Mouse (Mus musculus): ENCODE results near the gene Mest. TPM values are rescaled to one million over a fixed set of nuclear protein-coding genes. Genes with fewer than 3 reads are reported as not detected.
A peak's percentile ranks its signal among the peaks of the same experiment; 100 is the strongest.

The Mest gene
- polyA plus RNA-seq (2014; fragmentation: Nextera tagmentation; extraction: Ambion mirVana) = 409 and 464 TPM in 2 replicates

- no peaks in the 10 kb centered on the region for H3K9me3 ChIP-seq (replicated peaks; ENCODE audit: control insufficient read depth, low read length)
- H3K9ac ChIP-seq (ENCODE audit: low read length) = no peak within 1 kb of the TSS
- ATAC-seq = no peak
Observed at GRCm38 (mm10) chr6:30723331-30723730, at the start of gene Mest. Gene Mest, plus strand, starts transcription at chr6:30723547.

DNA sequence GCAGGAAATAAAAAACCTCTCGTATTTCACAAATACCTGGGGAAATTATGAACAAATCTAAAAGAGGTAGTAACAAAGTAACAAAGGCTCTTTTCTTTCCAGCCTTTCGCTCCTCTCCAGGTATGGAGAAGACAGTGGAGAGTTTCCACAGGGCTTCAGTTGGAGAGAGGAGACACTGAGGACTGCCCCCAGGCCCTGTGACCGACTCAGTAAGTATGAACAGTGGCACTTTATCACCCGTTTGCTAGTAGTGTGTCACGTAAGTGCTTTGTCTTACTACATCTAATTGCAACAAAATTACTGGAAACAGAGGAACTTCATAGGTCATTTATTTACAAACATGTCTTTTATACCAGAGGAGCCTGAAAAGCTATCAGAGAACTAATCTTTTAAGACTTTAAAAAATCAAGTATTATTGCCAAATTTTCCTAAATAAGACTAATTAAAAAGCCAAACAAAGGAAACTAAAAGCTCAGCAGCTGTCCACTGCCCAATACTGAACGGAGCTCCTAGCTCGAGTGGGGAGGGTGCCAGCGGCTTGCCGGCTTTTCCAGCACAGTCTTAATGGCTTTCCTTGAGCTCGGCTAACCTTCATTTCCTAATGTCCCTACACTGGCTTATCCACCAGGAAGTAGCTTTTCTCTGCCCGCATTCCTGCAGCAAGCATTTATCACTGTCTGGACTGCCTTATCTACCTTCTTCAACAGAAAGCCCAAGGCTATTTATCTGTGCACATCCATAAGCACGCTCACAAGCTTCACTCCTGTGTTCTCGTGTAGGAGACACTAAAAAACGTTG lies 49.4 kb upstream of the Mest start:
- ATAC-seq = peak; percentile 71
- 0 out of 2 replicates have a peak overlapping the region, but pooled peaks have one; percentile 33 for H3K9ac ChIP-seq (ENCODE audit: low read length)
- H3K36me3 ChIP-seq (ENCODE audit: control insufficient read depth, insufficient read depth, low read length) = no peaks in the 10 kb centered on the region
- peak overlapping the region; percentile 88 for H3K27ac ChIP-seq (ENCODE audit: low read depth, low read length)
- H3K4me3 ChIP-seq (ENCODE audit: low read depth, low read length) = no peak overlapping the region
- H3K9me3 ChIP-seq (replicated peaks; ENCODE audit: control insufficient read depth, low read length) = no peaks in the 10 kb centered on the region
- H3K4me2 ChIP-seq (ENCODE audit: low read length) = peak overlapping the region; percentile 33
- H3K4me1 ChIP-seq (ENCODE audit: control insufficient read depth, insufficient read depth, low read length) = peaks cover 32% of the 10 kb centered on the region
- DNase-seq (ENCODE audit: low spot score) = peak; percentile 81
- no peaks in the 10 kb centered on the region for H3K27me3 ChIP-seq (replicated peaks; ENCODE audit: control insufficient read depth, insufficient read depth, low read length)
- WGBS = 10% methylated on average over 14 of the region's 14 CpGs

More at GRCm38 (mm10) chr6:30723331-30723730, at the start of gene Mest:
- peak within 1 kb of the TSS; percentile 79 for H3K27ac ChIP-seq (ENCODE audit: low read depth, low read length)
- no peaks in the 10 kb centered on the region for H3K36me3 ChIP-seq (ENCODE audit: control insufficient read depth, insufficient read depth, low read length)
- H3K4me2 ChIP-seq (ENCODE audit: low read length) = no peak within 1 kb of the TSS
- H3K27me3 ChIP-seq (replicated peaks; ENCODE audit: control insufficient read depth, insufficient read depth, low read length) = no peaks in the 10 kb centered on the region
- peaks cover 8% of the 10 kb centered on the region; the same call in 1 of the 2 replicates for H3K4me1 ChIP-seq (ENCODE audit: control insufficient read depth, insufficient read depth, low read length)
- WGBS = 75% methylated on average over 7 of the region's 7 CpGs
- DNase-seq (ENCODE audit: low spot score) = no peak
- H3K4me3 ChIP-seq (ENCODE audit: low read depth, low read length) = no peak within 1 kb of the TSS

- Histone ChIP-seq H3K4me2 (ENCODE audit: low read length) (peak overlapping the region; percentile 33), H3K27me3 (replicated peaks; ENCODE audit: control insufficient read depth, insufficient read depth, low read length) (no peaks in the 10 kb centered on the region), H3K9me3 (replicated peaks; ENCODE audit: control insufficient read depth, low read length) (no peaks in the 10 kb centered on the region), H3K36me3 (ENCODE audit: control insufficient read depth, insufficient read depth, low read length) (no peaks in the 10 kb centered on the region), H3K4me3 (ENCODE audit: low read depth, low read length) (no peak overlapping the region), H3K9ac (ENCODE audit: low read length) (peak overlapping the region; percentile 52), H3K4me1 (ENCODE audit: control insufficient read depth, insufficient read depth, low read length) (peaks cover 34% of the 10 kb centered on the region), H3K27ac (ENCODE audit: low read depth, low read length) (peak overlapping the region; percentile 88)
- peak; percentile 77 for DNase-seq (ENCODE audit: low spot score)
- 17% methylated on average over 9 of the region's 9 CpGs for WGBS
- ATAC-seq = peak; percentile 35
Observed at GRCm38 (mm10) chr6:30674714-30675280, 48.5 kb upstream of the Mest start.

GRCm38 (mm10) chr6:30675281-30675771 lies 48.0 kb upstream of the Mest start:
- DNase-seq (ENCODE audit: low spot score) (peak; percentile 61), ATAC-seq (peak; percentile 59)
- Histone ChIP-seq H3K36me3 (ENCODE audit: control insufficient read depth, insufficient read depth, low read length) (no peaks in the 10 kb centered on the region), H3K9me3 (replicated peaks; ENCODE audit: control insufficient read depth, low read length) (no peaks in the 10 kb centered on the region), H3K4me2 (ENCODE audit: low read length) (peak overlapping the region; percentile 33), H3K4me1 (ENCODE audit: control insufficient read depth, insufficient read depth, low read length) (peaks cover 34% of the 10 kb centered on the region), H3K27me3 (replicated peaks; ENCODE audit: control insufficient read depth, insufficient read depth, low read length) (no peaks in the 10 kb centered on the region), H3K9ac (ENCODE audit: low read length) (peak overlapping the region; percentile 52), H3K27ac (ENCODE audit: low read depth, low read length) (peak overlapping the region; percentile 88), H3K4me3 (ENCODE audit: low read depth, low read length) (peak overlapping the region; percentile 2; the same call in 1 of the 2 replicates)
- WGBS = 2% methylated on average over 11 of the region's 11 CpGs

DNA sequence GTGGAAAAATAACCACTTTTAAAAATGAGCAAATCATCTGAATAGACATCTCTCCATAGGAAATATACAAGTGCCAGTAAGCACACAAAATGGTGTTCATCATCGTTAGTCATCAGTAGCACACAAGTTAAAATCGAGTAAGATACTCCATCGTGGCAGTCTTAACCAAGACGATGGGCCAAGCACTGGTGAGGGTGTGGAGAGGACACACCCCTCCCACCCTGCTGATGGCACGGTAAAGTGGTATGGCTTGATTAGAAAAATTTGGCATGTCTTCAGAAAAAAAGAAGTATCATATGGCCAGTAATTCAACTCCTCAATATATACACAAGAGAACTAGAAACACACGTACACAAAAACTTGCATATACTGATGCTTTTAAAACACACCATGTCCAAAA lies 46.8 kb upstream of the Mest start:
- H3K4me3 ChIP-seq (ENCODE audit: low read depth, low read length) = no peak overlapping the region
- no peak overlapping the region for H3K4me2 ChIP-seq (ENCODE audit: low read length)
- H3K9me3 ChIP-seq (replicated peaks; ENCODE audit: control insufficient read depth, low read length) = no peaks in the 10 kb centered on the region
- no peak overlapping the region for H3K9ac ChIP-seq (ENCODE audit: low read length)
- DNase-seq (ENCODE audit: low spot score) = no peak
- peaks cover 34% of the 10 kb centered on the region for H3K4me1 ChIP-seq (ENCODE audit: control insufficient read depth, insufficient read depth, low read length)
- no peak for ATAC-seq
- H3K36me3 ChIP-seq (ENCODE audit: control insufficient read depth, insufficient read depth, low read length) = no peaks in the 10 kb centered on the region
- H3K27ac ChIP-seq (ENCODE audit: low read depth, low read length) = no peak overlapping the region
- 72% methylated on average over 6 of the region's 6 CpGs for WGBS
- no peaks in the 10 kb centered on the region for H3K27me3 ChIP-seq (replicated peaks; ENCODE audit: control insufficient read depth, insufficient read depth, low read length)

DNA sequence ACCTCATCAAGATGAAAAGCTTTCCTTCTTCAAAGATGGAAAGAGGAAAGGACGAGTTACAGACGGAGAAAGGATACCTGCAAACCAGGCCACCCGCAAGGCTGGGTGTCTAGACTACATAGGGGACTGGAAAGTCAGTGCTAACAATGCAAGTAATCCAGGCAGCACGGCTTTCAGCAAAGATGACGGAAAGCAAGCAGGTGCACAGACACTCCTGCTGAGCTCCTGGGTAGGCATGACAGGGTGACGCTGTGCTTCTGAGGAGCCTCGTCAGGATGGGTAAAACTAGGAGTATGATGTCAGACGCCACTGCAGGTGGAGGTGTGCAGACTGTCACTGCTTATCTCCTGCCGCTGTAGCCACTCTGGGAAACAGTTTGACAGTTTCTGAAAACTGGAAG lies 45.8 kb upstream of the Mest start:
- Histone ChIP-seq H3K9me3 (replicated peaks; ENCODE audit: control insufficient read depth, low read length) (no peaks in the 10 kb centered on the region), H3K27me3 (replicated peaks; ENCODE audit: control insufficient read depth, insufficient read depth, low read length) (no peaks in the 10 kb centered on the region), H3K4me3 (ENCODE audit: low read depth, low read length) (no peak overlapping the region), H3K9ac (ENCODE audit: low read length) (peak overlapping the region; percentile 21; the same call in 1 of the 2 replicates), H3K4me1 (ENCODE audit: control insufficient read depth, insufficient read depth, low read length) (peaks cover 31% of the 10 kb centered on the region), H3K4me2 (ENCODE audit: low read length) (no peak overlapping the region), H3K27ac (ENCODE audit: low read depth, low read length) (peak overlapping the region; percentile 44; the same call in 1 of the 2 replicates), H3K36me3 (ENCODE audit: control insufficient read depth, insufficient read depth, low read length) (no peaks in the 10 kb centered on the region)
- no peak for ATAC-seq
- 67% methylated on average over 9 of the region's 9 CpGs for WGBS
- DNase-seq (ENCODE audit: low spot score) = no peak

- ATAC-seq = peak; percentile 54; the same call in 1 of the 2 replicates
- H3K4me3 ChIP-seq (ENCODE audit: low read depth, low read length) = no peak overlapping the region
- DNase-seq (ENCODE audit: low spot score) = peak; percentile 77
- H3K9me3 ChIP-seq (replicated peaks; ENCODE audit: control insufficient read depth, low read length) = no peaks in the 10 kb centered on the region
- H3K9ac ChIP-seq (ENCODE audit: low read length) = no peak overlapping the region; the same call in 1 of the 2 replicates
- no peaks in the 10 kb centered on the region for H3K27me3 ChIP-seq (replicated peaks; ENCODE audit: control insufficient read depth, insufficient read depth, low read length)
- H3K4me2 ChIP-seq (ENCODE audit: low read length) = no peak overlapping the region
- H3K4me1 ChIP-seq (ENCODE audit: control insufficient read depth, insufficient read depth, low read length) = peaks cover 34% of the 10 kb centered on the region
- H3K27ac ChIP-seq (ENCODE audit: low read depth, low read length) = peak overlapping the region; percentile 77
- no peaks in the 10 kb centered on the region for H3K36me3 ChIP-seq (ENCODE audit: control insufficient read depth, insufficient read depth, low read length)
- WGBS = 33% methylated on average over 6 of the region's 6 CpGs
Observed at GRCm38 (mm10) chr6:30678482-30678881, 44.9 kb upstream of the Mest start.

- Histone ChIP-seq H3K4me2 (ENCODE audit: low read length) (no peak overlapping the region), H3K27me3 (replicated peaks; ENCODE audit: control insufficient read depth, insufficient read depth, low read length) (no peaks in the 10 kb centered on the region), H3K9ac (ENCODE audit: low read length) (no peak overlapping the region), H3K4me3 (ENCODE audit: low read depth, low read length) (no peak overlapping the region), H3K36me3 (ENCODE audit: control insufficient read depth, insufficient read depth, low read length) (no peaks in the 10 kb centered on the region), H3K27ac (ENCODE audit: low read depth, low read length) (no peak overlapping the region), H3K9me3 (replicated peaks; ENCODE audit: control insufficient read depth, low read length) (no peaks in the 10 kb centered on the region), H3K4me1 (ENCODE audit: control insufficient read depth, insufficient read depth, low read length) (peaks cover 25% of the 10 kb centered on the region)
- ATAC-seq = no peak
- DNase-seq (ENCODE audit: low spot score) = no peak
- 66% methylated on average over 5 of the region's 5 CpGs for WGBS
Observed at GRCm38 (mm10) chr6:30679567-30679966, 43.8 kb upstream of the Mest start.

Measured in forebrain, embryonic 14.5 days (tissue).